Mouse (Mus musculus) megakaryocyte-erythroid progenitor cell, adult 5-6 weeks (primary cell): ENCODE measurements around the gene Tmem174. TPM values are rescaled to one million over a fixed set of nuclear protein-coding genes. Genes with fewer than 3 reads are reported as not detected.

Experiments
- ATAC-seq: replicated peaks from 2 replicates; pipeline ENCODE4 v1.8.0; 2016; ENCODE audit warnings: mild to moderate bottlenecking, inconsistent platforms; ENCODE audit not compliant: severe bottlenecking, poor library complexity, low FRiP score, low TSS enrichment
- total RNA-seq, 2 experiments: library from RNA; stranded (forward) in 1 of 2; stranded (reverse) in 1 of 2; fragments of 200-1000, 215-1000 nt in 1 of 2; fragments of >200 nt in 1 of 2; fragmentation: Nextera tagmentation in 1 of 2; gene quantifications; 2 replicates each; pipeline ENCODE4 v1.2.3; 2014 to 2017

The Tmem174 gene
- total RNA-seq, 2 experiments from 2014 or later, result not detected

DNA sequence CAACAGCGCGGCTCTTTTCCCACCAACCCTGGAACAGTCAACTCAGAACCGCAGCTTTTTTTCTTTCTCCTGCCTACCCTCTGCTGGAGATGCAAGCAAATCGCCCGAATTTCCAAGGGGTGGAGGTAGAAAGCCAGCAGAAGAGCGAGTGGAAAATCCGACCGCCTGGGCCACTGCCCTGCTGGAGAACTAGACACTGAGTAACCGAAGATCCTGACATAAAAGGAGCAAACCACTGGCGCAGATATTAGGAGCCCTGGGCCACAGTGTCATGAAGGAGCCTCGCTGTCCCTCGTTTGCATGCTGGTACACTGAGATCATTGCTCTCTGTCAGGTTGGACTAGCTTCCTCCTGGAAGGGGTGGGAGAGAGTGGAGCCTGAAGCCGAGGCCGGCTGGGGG is 49.6 kb downstream of the Tmem174 start:
- no peak for ATAC-seq

DNA sequence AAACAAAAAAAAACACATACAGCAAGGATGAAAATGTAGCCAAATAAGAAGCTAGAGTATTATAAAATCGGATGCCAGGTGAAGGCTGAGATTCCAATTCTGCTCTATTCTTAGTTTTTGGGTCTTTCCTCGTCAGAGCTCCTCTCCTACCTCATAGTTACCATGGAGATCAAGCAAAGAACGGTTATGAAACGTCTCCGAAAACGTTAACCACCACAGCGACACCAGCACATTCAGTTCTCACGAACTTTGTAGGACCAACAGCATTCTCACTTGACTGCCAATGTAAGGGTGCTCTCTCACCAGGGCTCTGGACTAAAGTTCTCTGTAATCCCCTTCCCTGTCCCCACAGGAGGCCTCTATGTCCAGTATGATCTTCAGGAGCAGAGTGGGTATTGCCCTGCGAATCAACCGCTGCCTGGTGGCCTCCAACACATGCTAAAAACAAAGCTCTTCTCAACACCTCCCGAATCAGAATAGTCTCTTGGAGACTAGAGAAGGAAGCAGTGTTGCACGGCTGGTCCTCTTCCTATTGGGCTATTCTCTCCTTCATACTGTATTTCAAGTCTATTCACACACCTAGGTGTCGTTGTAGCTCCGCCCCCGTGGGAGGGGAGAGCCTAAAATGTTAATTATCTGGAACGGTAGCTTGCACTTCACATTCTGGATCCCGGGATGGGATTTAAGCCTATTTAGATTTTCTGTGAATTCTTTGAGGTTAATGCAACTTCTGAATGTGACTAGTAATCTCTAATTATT is 50.2 kb downstream of the Tmem174 start:
- ATAC-seq, result no peak

Other genes with a start within 250 kb of the Tmem174 start
- gene Gm10320, start 145.4 kb downstream of the Tmem174 start, total RNA-seq (2014; fragmentation: Nextera tagmentation), result 0.66 TPM in 1 of 2 replicates, not detected in the other
- gene Gm10320, start 145.4 kb downstream of the Tmem174 start, total RNA-seq (2017), result 1.2 TPM in 1 of 2 replicates, not detected in the other
- not detected in 2 replicates for gene Tmem171, start 57.4 kb upstream of the Tmem174 start, total RNA-seq (2014; fragmentation: Nextera tagmentation)
- gene Tmem171, start 57.4 kb upstream of the Tmem174 start, total RNA-seq (2017), result not detected in 2 replicates
- gene Fcho2, start 178.0 kb upstream of the Tmem174 start, total RNA-seq (2014; fragmentation: Nextera tagmentation), result 42.2 and 43.0 TPM in 2 replicates
- 14.7 and 18.3 TPM in 2 replicates for gene Fcho2, start 178.0 kb upstream of the Tmem174 start, total RNA-seq (2017)